Mouse (Mus musculus) cerebellum, postnatal 10 days (tissue): ENCODE results near the gene Wdr83.

Experiments
- DNase-seq, 2 experiments: peaks; one replicate each; pipeline ENCODE4 v3.0.0; 2021; ENCODE audit warnings: mixed read lengths in 2 of 2

Gene Wdr83

DNA sequence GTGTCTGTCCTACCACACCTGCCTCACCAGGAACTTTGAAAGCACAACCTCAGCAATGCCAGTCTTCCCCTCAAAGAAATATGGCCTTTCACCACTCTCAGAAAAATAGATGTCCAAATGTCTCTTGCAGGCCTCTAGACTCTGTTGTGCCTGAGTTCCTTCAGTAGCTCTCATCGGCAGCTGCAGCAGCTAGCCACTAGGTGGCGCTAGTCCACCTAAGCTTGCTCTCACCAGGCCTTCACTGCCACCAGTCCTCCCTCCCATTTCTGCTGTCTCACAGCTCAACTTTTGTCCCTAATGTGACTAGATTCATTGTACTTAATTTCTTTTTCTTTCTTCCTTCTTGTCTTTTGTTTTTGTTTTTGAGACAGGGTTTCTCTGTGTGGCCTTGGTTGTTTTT lies 4.1 kb downstream of the Wdr83 start:
- peak; percentile 87 for DNase-seq

DNA sequence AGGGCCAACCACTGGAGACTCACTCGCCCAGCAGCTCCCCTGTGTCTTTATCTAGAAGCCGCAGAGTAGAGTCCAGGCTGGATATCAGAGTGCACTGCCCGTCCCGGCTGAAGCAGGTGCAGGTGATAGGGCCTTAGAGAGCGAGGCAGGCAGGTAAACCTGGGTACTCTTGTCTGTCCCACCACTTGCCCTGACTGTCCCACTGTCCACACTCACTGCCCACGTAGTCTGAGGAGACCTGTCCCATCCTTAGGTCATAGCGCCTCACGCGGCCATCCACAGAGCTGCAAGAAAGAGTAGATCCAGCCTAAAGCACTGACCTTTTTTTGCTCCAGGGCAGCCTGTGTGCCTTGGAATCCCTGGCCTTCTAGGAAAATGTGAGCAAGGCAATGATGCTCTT lies 5.1 kb downstream of the Wdr83 start:
- DNase-seq = peak; percentile 74 to 77

DNA sequence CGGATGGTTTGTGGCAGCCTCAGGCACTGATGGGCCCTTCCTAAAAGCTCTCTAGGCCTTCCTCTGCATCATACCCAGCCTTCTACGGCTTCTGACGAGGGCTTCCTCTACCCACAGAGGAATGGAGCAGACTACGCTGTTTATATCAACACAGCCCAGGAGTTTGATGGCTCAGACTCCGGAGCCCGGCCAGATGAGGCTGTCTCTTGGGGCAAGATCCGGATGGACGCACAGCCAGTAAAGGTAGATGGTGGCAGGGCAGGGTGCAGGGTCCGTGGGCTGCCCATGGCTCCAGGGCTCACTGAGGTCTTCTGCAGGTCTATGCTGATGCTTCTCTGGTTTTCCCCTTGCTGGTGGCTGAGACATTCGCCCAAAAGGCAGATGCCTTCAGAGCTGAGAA lies 6.5 kb downstream of the Wdr83 start:
- DNase-seq = no peak

DNA sequence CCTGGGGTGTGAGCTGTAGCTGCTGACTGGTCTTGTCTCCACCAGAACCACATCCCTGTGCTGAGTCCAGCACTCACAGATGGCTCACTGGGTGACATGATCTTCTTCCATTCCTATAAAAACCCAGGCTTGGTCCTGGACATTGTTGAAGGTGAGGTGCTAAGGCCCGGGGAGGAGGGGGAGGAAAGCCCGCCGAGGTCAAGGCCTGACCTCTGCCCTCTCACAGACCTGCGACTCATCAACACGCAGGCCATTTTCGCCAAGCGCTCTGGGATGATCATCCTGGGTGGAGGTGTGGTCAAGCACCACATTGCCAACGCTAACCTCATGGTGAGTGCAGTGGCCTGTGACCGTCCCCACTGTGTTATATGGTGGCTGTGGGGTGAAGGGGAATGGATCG lies 6.9 kb downstream of the Wdr83 start:
- no peak for DNase-seq

GRCm38 (mm10) chr8:85073041-85073612 lies 8.0 kb downstream of the Wdr83 start:
- no peak for DNase-seq

DNA sequence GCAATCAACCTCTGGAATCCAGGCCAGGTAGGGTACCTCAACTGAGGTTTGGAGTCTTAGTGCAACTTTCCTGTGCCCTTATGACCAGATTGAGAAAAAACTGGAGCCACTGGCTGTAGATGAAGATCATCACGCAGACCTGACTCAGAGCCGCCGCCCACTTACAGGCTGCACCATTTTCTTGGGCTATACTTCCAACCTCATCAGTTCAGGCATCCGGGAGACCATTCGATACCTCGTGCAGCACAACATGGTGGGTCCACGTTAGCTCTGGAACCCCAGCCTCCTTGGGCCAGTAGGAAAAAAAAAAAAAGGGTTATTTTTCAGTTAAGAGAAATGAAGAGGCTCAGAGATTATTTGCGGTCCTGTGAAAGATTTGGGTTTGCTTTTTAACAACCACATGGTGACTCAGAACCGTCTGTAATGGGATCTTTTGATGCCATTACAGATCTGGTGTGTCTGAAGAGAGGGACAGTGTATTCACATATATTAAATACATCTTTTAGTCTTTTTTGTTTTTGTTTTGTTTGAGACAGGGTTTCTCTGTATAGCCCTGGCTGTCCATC lies 8.7 kb downstream of the Wdr83 start:
- DNase-seq = no peak

- peak; percentile 94 to 95 for DNase-seq
Observed at GRCm38 (mm10) chr8:85071514-85072281, 9.4 kb downstream of the Wdr83 start, which contains the start of gene Dhps. TSS of gene Dhps (plus strand) at chr8:85071757.

- peak in 1 of 2 experiments; percentile 37 for DNase-seq
Observed at GRCm38 (mm10) chr8:85071041-85071440, 10.1 kb downstream of the Wdr83 start.

- peak; percentile 61 for DNase-seq
Observed at GRCm38 (mm10) chr8:85067982-85068381, 13.1 kb downstream of the Wdr83 start, which contains the start of gene Gm5741. TSS of gene Gm5741 (minus strand) at chr8:85067982.

DNA sequence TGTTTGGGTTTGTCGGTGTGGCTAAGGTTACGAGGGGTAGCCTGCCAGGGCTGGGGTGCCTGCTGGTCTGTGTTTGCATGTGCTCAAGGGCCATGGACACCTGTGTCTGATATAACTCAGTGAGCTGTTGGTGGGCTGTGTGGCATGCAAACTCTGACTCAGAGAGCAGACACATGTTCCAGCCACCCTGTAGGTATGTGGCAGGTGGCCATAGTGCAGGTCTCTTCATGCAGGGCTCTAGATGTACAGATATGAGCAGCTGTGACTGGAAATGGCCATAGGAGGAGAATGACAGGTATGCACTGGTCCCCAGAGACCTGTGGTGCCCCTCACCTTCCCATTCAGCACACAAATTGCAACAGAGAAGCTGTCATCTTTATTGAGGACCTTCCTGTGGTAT lies 14.0 kb downstream of the Wdr83 start:
- no peak for DNase-seq

DNA sequence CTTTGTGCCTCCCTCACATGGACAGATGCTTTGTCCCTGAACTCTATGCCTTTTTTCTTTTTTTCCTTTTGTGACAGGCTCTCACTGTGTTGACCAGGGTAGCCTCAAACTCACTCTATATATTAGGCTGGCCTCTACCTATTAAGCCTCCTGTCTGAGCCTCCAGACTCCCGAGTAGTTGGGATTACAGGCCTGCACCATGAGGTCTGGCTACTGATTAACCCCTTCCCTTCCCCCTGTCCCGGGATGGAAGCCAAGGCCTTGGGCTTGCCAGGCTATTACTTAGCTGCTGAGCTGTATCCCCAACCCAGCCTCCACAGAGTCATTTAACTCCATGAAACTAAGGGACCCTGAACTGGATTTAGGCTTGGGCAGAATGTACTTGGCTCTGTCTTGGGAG lies 15.9 kb downstream of the Wdr83 start:
- DNase-seq = no peak

DNA sequence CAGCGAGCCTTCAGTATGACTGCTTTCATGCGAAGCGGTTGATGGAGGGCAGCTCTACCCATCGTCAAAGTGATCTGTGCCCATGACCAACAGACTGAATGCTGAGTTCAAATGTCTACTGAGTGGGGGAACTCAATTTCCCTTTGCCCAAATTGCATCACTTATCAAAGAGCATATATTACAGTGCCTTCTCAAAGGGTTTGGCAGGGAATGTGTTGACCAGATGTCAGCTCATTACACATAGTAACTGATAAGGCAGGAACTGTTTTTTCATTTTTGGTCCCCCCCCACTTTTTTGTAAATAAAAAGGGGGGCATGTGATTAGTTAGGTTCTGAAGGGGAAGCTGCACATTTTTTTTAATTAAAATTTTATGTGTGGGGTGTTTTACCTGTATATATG lies 18.5 kb downstream of the Wdr83 start:
- no peak for DNase-seq

DNA sequence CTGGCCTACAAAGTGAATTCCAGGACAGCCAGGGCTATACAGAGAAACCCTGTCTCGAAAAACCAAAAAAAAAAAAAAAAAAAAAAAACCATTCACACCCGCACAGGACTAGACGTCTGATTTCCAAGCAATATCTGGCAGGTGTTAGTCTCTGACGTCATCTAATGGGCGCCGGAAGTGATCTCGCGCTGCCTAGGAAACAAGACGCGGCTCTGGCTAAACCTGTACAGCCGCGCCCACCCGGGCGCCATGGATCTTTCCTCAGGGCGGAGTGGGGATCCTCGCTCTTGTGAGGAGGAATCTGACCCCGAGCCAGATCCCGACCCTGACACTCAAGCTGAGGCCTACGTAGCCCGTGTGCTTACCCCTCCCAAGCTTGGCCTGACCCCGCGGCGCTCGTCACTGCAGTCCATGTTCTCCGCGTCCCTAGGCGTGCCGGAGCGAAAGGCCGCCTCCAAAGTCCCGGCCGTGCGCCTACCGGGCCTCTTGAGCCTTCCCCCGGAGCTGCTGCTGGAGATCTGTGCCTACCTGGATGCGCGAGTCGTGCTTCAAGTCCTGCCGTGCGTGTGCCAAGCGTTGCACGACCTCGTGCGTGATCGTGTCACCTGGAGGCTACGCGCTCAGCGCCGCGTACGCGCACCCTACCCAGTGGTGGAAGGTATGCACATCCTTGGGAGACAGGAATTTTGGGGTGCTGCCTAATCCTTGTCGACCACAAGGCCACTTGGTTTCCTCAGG lies 21.1 kb downstream of the Wdr83 start, which contains the start of gene Fbxw9:
Gene Fbxw9, plus strand, starts transcription at position 177 of the 738 bp plus-strand sequence.
- DNase-seq = peak; percentile 95 to 97

GRCm38 (mm10) chr8:85057367-85057766 lies 23.7 kb downstream of the Wdr83 start:
- DNase-seq = no peak

GRCm38 (mm10) chr8:85043619-85044018 lies 37.5 kb downstream of the Wdr83 start:
- no peak for DNase-seq

- DNase-seq = peak; percentile 57 to 66
Observed at GRCm38 (mm10) chr8:85037681-85038531, 43.2 kb downstream of the Wdr83 start.

GRCm38 (mm10) chr8:85037366-85037680 lies 43.8 kb downstream of the Wdr83 start:
- DNase-seq = no peak

- peak; percentile 95 to 96 for DNase-seq
Observed at GRCm38 (mm10) chr8:85036718-85037365, 44.3 kb downstream of the Wdr83 start, which contains the start of gene Tnpo2. TSS of gene Tnpo2 (plus strand) at chr8:85036915.

DNA sequence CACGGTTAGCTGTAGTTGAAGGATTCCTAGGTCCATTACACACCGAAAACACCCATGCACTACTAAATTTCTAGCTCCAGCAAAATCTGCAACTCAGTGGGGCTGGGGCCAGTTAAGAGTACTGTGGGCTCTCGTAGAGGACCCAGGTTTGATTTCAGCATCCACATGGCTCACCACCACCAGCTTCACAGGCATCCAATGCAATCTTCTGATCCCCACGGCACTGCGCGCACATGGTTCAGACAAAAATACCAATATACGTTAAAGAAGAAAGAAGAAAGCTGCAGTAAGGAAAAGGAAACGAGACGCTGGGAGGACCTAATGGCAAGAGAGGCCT lies 44.8 kb downstream of the Wdr83 start:
- DNase-seq = no peak

GRCm38 (mm10) chr8:85035728-85036310 lies 45.3 kb downstream of the Wdr83 start:
- peak in 1 of 2 experiments; percentile 40 for DNase-seq

DNA sequence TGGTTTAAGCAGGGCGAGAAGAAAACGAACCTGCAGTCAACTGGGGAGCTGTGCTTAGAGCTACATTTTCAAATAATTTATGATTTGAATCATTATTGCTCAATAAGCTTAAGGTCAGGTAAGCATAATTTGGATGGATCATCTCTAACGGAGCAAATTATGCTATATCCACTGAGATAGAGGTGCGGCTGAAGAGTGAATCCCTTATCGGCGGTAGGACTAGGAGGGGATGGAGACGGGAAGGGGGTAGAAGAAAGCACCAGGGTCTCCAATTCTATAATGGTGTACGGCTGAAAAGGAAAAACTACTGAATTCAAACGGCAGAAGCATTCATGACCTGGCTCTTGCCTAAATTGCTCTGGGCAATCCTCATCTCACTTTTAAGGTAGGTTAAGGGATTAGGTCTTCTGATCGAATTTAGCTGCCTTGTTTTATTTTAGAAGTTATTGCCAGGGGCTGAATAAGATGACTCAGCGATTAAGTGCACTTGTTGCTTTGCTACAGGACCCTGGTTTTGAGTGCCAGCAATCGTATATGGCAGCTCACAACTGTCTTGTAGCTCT lies 45.9 kb downstream of the Wdr83 start:
- peak in 1 of 2 experiments; percentile 26 for DNase-seq
